Mouse (Mus musculus) MEL (cell line): ENCODE data around the gene Abca17. TPM values are rescaled to one million over a fixed set of nuclear protein-coding genes. Genes with fewer than 3 reads are reported as not detected.

ENCODE experiments used
- DNase-seq: peaks from one replicate; pipeline ENCODE4 v3.0.0; 2011; ENCODE audit warnings: low read depth, low spot score
- H3K27ac ChIP-seq: 2 replicates; pipeline ENCODE4 v1.5.1; 2012; ENCODE audit warnings: low read depth, mild to moderate bottlenecking, control low read depth, low read length, moderate library complexity; ENCODE audit not compliant: control insufficient read depth
- H3K27me3 ChIP-seq, 2 experiments: fragments of 150-350 bp in 1 of 2; sonication (generic) in 1 of 2; 2 replicates each; pipeline ENCODE4 v1.6.1; 2012; ENCODE audit warnings: low read length in 2 of 2, mild to moderate bottlenecking in 2 of 2, improper control_type of control experiment in 1 of 2, moderate library complexity in 1 of 2; ENCODE audit not compliant: insufficient read depth in 2 of 2, control insufficient read depth in 1 of 2
- H3K36me3 ChIP-seq, 2 experiments: 2 replicates each; pipeline ENCODE4 v1.6.1; 2012 to 2014; ENCODE audit warnings: low read length in 2 of 2, improper control_type of control experiment in 1 of 2, inconsistent platforms in 1 of 2, mild to moderate bottlenecking in 1 of 2; ENCODE audit not compliant: insufficient read depth in 2 of 2, control insufficient read depth in 1 of 2
- H3K4me1 ChIP-seq, 2 experiments: fragments of 150-350 bp in 1 of 2; sonication (generic) in 1 of 2; 2 replicates each; pipeline ENCODE4 v1.6.1; 2012; ENCODE audit warnings: low read length in 2 of 2, improper control_type of control experiment in 1 of 2, mild to moderate bottlenecking in 1 of 2; ENCODE audit not compliant: insufficient read depth in 2 of 2, control insufficient read depth in 1 of 2
- H3K4me3 ChIP-seq, 2 experiments: fragments of 150-350 bp in 1 of 2; sonication (generic) in 1 of 2; 2 replicates each; pipeline ENCODE4 v1.5.1; 2012; ENCODE audit warnings: low read depth in 2 of 2, low read length in 2 of 2, mild to moderate bottlenecking in 2 of 2, moderate library complexity in 2 of 2, control low read depth in 1 of 2, improper control_type of control experiment in 1 of 2; ENCODE audit not compliant: control insufficient read depth in 1 of 2, insufficient read depth in 1 of 2
- H3K79me2 ChIP-seq: 2 replicates; pipeline ENCODE4 v1.6.1; 2012; ENCODE audit warnings: mild to moderate bottlenecking, low read length, moderate library complexity; ENCODE audit not compliant: control insufficient read depth, poor library complexity, insufficient read depth
- H3K9ac ChIP-seq: 2 replicates; pipeline ENCODE4 v1.6.1; 2012; ENCODE audit warnings: low read depth, mild to moderate bottlenecking, control low read depth, low read length, moderate library complexity; ENCODE audit not compliant: control insufficient read depth, poor library complexity, severe bottlenecking
- H3K9me3 ChIP-seq: fragments of 150-350 bp; sonication (generic); replicated peaks from 2 replicates; pipeline ENCODE4 v1.6.1; 2012; ENCODE audit warnings: mild to moderate bottlenecking, low read length, improper control_type of control experiment, moderate library complexity; ENCODE audit not compliant: insufficient read depth
- CTCF ChIP-seq, 3 experiments: IDR thresholded peaks in 2 of 3; conservative IDR thresholded peaks in 1 of 3; 2 replicates each; pipeline ENCODE4 v1.5.1; 2011 to 2012; ENCODE audit warnings: low read length in 3 of 3, low read depth in 2 of 3, mild to moderate bottlenecking in 2 of 3, improper control_type of control experiment in 1 of 3, inconsistent platforms in 1 of 3, mixed read lengths in 1 of 3, moderate library complexity in 1 of 3; ENCODE audit not compliant: control insufficient read depth in 1 of 3, insufficient read depth in 1 of 3, poor library complexity in 1 of 3, severe bottlenecking in 1 of 3
- ELF1 ChIP-seq: IDR thresholded peaks from 2 replicates; pipeline ENCODE4 v1.6.1; 2014; ENCODE audit warnings: low read depth, mild to moderate bottlenecking, inconsistent platforms, low read length, improper control_type of control experiment, moderate library complexity
- ETS1 ChIP-seq: IDR thresholded peaks from 2 replicates; pipeline ENCODE4 v1.6.1; 2012; ENCODE audit warnings: low read depth, mild to moderate bottlenecking, inconsistent platforms, low read length, improper control_type of control experiment, moderate library complexity
- JUND ChIP-seq: IDR thresholded peaks from 2 replicates; pipeline ENCODE4 v1.6.1; 2011; ENCODE audit warnings: low read depth, mild to moderate bottlenecking, improper control_type of control experiment, low read length
- KAT2A ChIP-seq: conservative IDR thresholded peaks from 2 replicates; pipeline ENCODE4 v1.6.1; 2012; ENCODE audit warnings: low read depth, low read length, improper control_type of control experiment, inconsistent platforms
- MAFK ChIP-seq: IDR thresholded peaks from 2 replicates; pipeline ENCODE4 v1.6.1; 2011; ENCODE audit warnings: low read depth, mild to moderate bottlenecking, low read length, improper control_type of control experiment, borderline replicate concordance
- MAX ChIP-seq: IDR thresholded peaks from 2 replicates; pipeline ENCODE4 v1.6.1; 2011; ENCODE audit warnings: low read length, improper control_type of control experiment
- MEF2A ChIP-seq: IDR thresholded peaks from 2 replicates; pipeline ENCODE4 v1.6.1; 2014; ENCODE audit warnings: low read depth, mild to moderate bottlenecking, inconsistent platforms, low read length, improper control_type of control experiment; ENCODE audit not compliant: poor library complexity, insufficient replicate concordance, severe bottlenecking; ENCODE audit errors: extremely low read depth
- MXI1 ChIP-seq: IDR thresholded peaks from 2 replicates; pipeline ENCODE4 v1.6.1; 2011; ENCODE audit warnings: mild to moderate bottlenecking, low read depth, low read length, improper control_type of control experiment
- MYC ChIP-seq: IDR thresholded peaks from 2 replicates; pipeline ENCODE4 v1.6.1; 2011; ENCODE audit warnings: low read depth, mild to moderate bottlenecking, low read length, improper control_type of control experiment, moderate library complexity
- NELFE ChIP-seq: IDR thresholded peaks from 2 replicates; pipeline ENCODE4 v1.6.1; 2011; ENCODE audit warnings: low read depth, low read length, improper control_type of control experiment
- NRF1 ChIP-seq: IDR thresholded peaks from 2 replicates; pipeline ENCODE4 v1.6.1; 2014; ENCODE audit warnings: low read depth, mild to moderate bottlenecking, inconsistent platforms, low read length, improper control_type of control experiment, moderate library complexity; ENCODE audit not compliant: poor library complexity, insufficient read depth, severe bottlenecking
- POLR2AphosphoS2 ChIP-seq: IDR thresholded peaks from 2 replicates; pipeline ENCODE4 v1.6.1; 2011; ENCODE audit warnings: low read length, improper control_type of control experiment
- RCOR1 ChIP-seq: IDR thresholded peaks from 2 replicates; pipeline ENCODE4 v1.6.1; 2012; ENCODE audit warnings: low read depth, mild to moderate bottlenecking, inconsistent platforms, low read length, improper control_type of control experiment
- TAL1 ChIP-seq: IDR thresholded peaks from 2 replicates; pipeline ENCODE4 v1.6.1; 2012; ENCODE audit warnings: mild to moderate bottlenecking, inconsistent platforms, low read length, moderate library complexity, mixed read lengths
- TCF12 ChIP-seq: IDR thresholded peaks from 2 replicates; pipeline ENCODE4 v1.6.1; 2014; ENCODE audit warnings: low read depth, mild to moderate bottlenecking, inconsistent platforms, low read length, improper control_type of control experiment, moderate library complexity
- UBTF ChIP-seq: IDR thresholded peaks from 2 replicates; pipeline ENCODE4 v1.6.1; 2012; ENCODE audit warnings: low read depth, mild to moderate bottlenecking, inconsistent platforms, low read length, improper control_type of control experiment, moderate library complexity, borderline replicate concordance; ENCODE audit not compliant: insufficient read depth
- USF1 ChIP-seq: IDR thresholded peaks from 2 replicates; pipeline ENCODE4 v1.6.1; 2014; ENCODE audit warnings: low read depth, mild to moderate bottlenecking, inconsistent platforms, low read length, improper control_type of control experiment, moderate library complexity
- ZKSCAN1 ChIP-seq: IDR thresholded peaks from 2 replicates; pipeline ENCODE4 v1.6.1; 2012; ENCODE audit warnings: low read depth, mild to moderate bottlenecking, inconsistent platforms, low read length, improper control_type of control experiment, moderate library complexity
- ZNF384 ChIP-seq: IDR thresholded peaks from 2 replicates; pipeline ENCODE4 v1.6.1; 2012; ENCODE audit warnings: low read depth, mild to moderate bottlenecking, inconsistent platforms, low read length, improper control_type of control experiment
- polyA plus RNA-seq, 2 experiments: library from polyadenylated mRNA; stranded (reverse) in 1 of 2; unstranded in 1 of 2; fragments of >175 nt in 1 of 2; fragments of >200 nt in 1 of 2; gene quantifications; 2 replicates each; pipeline versions ENCODE4 v1.2.1 to v1.2.4; 2012; ENCODE audit warnings: low replicate concordance in 2 of 2, low read depth in 1 of 2; ENCODE audit not compliant: insufficient read length in 2 of 2, insufficient read depth in 1 of 2, missing spikeins in 1 of 2
- total RNA-seq: library from RNA; depleted of rRNA; stranded (reverse); fragments of 300-350 nt; gene quantifications from 2 replicates; pipeline ENCODE4 v1.2.3, GENCODE M21; 2012

Gene Abca17
- total and polyA plus RNA-seq, 3 experiments, result 0.03 to 0.04 TPM; not detected in 1

DNA sequence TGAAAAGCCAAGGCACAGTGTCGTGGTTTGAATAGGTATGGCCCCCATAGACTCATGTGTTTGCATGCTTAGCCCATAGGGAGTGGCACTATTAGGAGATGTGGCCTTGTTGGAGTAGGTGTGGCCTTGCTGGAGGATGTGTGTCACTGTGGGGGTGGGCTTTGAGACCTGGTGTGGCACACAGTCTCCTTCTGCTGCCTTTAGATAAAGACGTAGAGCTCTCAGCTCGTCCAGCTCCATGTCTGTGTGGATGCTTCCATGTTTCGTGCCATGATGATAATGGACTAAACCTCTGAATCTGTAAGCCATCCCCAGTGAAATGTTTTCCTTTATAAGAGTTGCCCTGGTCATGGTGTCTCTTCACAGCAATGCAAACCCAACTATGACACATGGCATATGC is 71.0 kb downstream of the Abca17 start:
- TF ChIP-seq CTCF (IDR thresholded peaks at IDR 0.05 in 2 of 3, conservative IDR thresholded peaks at IDR 0.05 in 1 of 3; ENCODE audit: control insufficient read depth in 1 of 3, insufficient read depth in 1 of 3, low read depth in 2 of 3, low read length in 3 of 3, poor library complexity in 1 of 3, severe bottlenecking in 1 of 3), result no peak
- Histone ChIP-seq H3K27me3 (no peaks in the 10 kb centered on the region), H3K79me2 (no peaks in the 10 kb centered on the region), H3K36me3 (no peaks in the 10 kb centered on the region), H3K27ac (no peak overlapping the region), H3K4me3 (no peak overlapping the region), H3K9me3 (no peaks in the 10 kb centered on the region), H3K9ac (no peak overlapping the region), H3K4me1 (no peaks in the 10 kb centered on the region)
- no peak for DNase-seq

GRCm38 (mm10) chr17:24267133-24267532 is 83.7 kb downstream of the Abca17 start:
- DNase-seq, result no peak
- TF ChIP-seq MXI1 (no peak), ZNF384 (no peak), POLR2AphosphoS2 (no peak), MAFK (no peak), ETS1 (no peak), MEF2A (no peak), NELFE (no peak)
- TF ChIP-seq, all 39 proteins: peak for 0
- Histone ChIP-seq H3K4me1 (no peaks in the 10 kb centered on the region), H3K4me3 (no peak overlapping the region), H3K27me3 (no peaks in the 10 kb centered on the region), H3K9me3 (no peaks in the 10 kb centered on the region), H3K36me3 (no peaks in the 10 kb centered on the region), H3K9ac (no peak overlapping the region), H3K27ac (no peak overlapping the region), H3K79me2 (no peaks in the 10 kb centered on the region)

DNA sequence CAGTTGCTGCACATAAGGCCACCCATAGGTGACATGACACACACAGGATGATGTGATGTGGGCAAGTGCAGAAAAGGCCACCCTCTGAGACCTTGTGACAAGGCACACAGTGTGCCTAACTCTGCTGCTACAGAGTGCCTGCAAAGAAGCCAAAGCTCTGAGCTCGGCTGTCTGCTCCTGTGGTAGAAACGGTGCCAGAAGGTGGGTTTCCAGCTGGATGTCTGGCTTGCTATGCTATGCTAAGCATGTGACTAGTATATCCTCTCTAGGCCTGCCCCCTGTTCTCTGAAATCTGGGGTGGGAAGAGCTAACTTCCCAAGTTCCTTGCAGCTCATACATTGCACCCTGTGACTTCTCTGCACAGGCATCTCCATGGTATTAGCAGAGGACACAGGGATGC is 86.1 kb downstream of the Abca17 start:
- Histone ChIP-seq H3K79me2 (no peaks in the 10 kb centered on the region), H3K27ac (no peak overlapping the region), H3K36me3 (no peaks in the 10 kb centered on the region), H3K9ac (no peak overlapping the region), H3K4me1 (no peaks in the 10 kb centered on the region), H3K9me3 (no peaks in the 10 kb centered on the region), H3K27me3 (no peaks in the 10 kb centered on the region), H3K4me3 (no peak overlapping the region)
- no peak for DNase-seq
- TF ChIP-seq MYC (no peak), TCF12 (no peak), KAT2A (no peak), JUND (no peak), MAX (no peak), TAL1 (no peak), UBTF (no peak), ELF1 (no peak), USF1 (no peak), MAFK (no peak), NELFE (no peak), ZKSCAN1 (no peak), RCOR1 (no peak), NRF1 (no peak), ETS1 (no peak)
